Mouse (Mus musculus): ENCODE measurements around the gene Rfx2. TPM values are rescaled to one million over a fixed set of nuclear protein-coding genes. Genes with fewer than 3 reads are reported as not detected.

Rfx2 gene
- polyA plus RNA-seq, 1 experiment from 2014 or later: 3.6 TPM

GRCm38 (mm10) chr17:56872512-56872911, 41.7 kb upstream of the Rfx2 start:
- no peak for ATAC-seq
- TF ChIP-seq CTCF (IDR thresholded peaks at IDR 0.05; ENCODE audit: low read depth) (no peak), EP300 (IDR thresholded peaks at IDR 0.05; ENCODE audit: low read depth) (no peak)
- WGBS (ENCODE audit: insufficient replicate concordance): 69% methylated on average over 7 of the region's 7 CpGs
- no peaks in the 10 kb centered on the region for H3K27me3 ChIP-seq (ENCODE audit: insufficient read depth, low read length)
- H3K4me1 ChIP-seq (ENCODE audit: insufficient read depth): no peaks in the 10 kb centered on the region
- no peaks in the 10 kb centered on the region for H3K36me3 ChIP-seq (replicated peaks; ENCODE audit: insufficient read depth, low read length)
- no peak for DNase-seq
- no peak overlapping the region for H3K4me3 ChIP-seq (ENCODE audit: low read depth, low read length)
- H3K27ac ChIP-seq (ENCODE audit: low read depth): no peak overlapping the region
- no peak overlapping the region for H3K4me2 ChIP-seq (ENCODE audit: low read depth, low read length)
- H3K9ac ChIP-seq (replicated peaks): no peak overlapping the region
- no peaks in the 10 kb centered on the region for H3K9me3 ChIP-seq (ENCODE audit: low read length)

- no peak for ATAC-seq
- no peaks in the 10 kb centered on the region for H3K36me3 ChIP-seq (replicated peaks; ENCODE audit: insufficient read depth, low read length)
- TF ChIP-seq CTCF (IDR thresholded peaks at IDR 0.05; ENCODE audit: low read depth) (no peak), EP300 (IDR thresholded peaks at IDR 0.05; ENCODE audit: low read depth) (no peak)
- no peak overlapping the region for H3K4me3 ChIP-seq (ENCODE audit: low read depth, low read length)
- no peak overlapping the region for H3K4me2 ChIP-seq (ENCODE audit: low read depth, low read length)
- H3K4me1 ChIP-seq (ENCODE audit: insufficient read depth): no peaks in the 10 kb centered on the region
- 80% methylated on average over 8 of the region's 8 CpGs for WGBS (ENCODE audit: insufficient replicate concordance)
- no peak for DNase-seq
- H3K27me3 ChIP-seq (ENCODE audit: insufficient read depth, low read length): no peaks in the 10 kb centered on the region
- no peak overlapping the region for H3K27ac ChIP-seq (ENCODE audit: low read depth)
- H3K9ac ChIP-seq (replicated peaks): no peak overlapping the region
- 0 out of 2 replicates have a peak, but pooled peaks cover 4% of the 10 kb centered on the region for H3K9me3 ChIP-seq (ENCODE audit: low read length)
These were observed 41.0 kb upstream of the Rfx2 start for GRCm38 (mm10) chr17:56871767-56872166.

- TF ChIP-seq CTCF (IDR thresholded peaks at IDR 0.05; ENCODE audit: low read depth) (no peak), EP300 (IDR thresholded peaks at IDR 0.05; ENCODE audit: low read depth) (no peak)
- 66% methylated on average over 15 of the region's 15 CpGs for WGBS (ENCODE audit: insufficient replicate concordance)
- Histone ChIP-seq H3K36me3 (replicated peaks; ENCODE audit: insufficient read depth, low read length) (no peaks in the 10 kb centered on the region), H3K9me3 (ENCODE audit: low read length) (0 out of 2 replicates have a peak, but pooled peaks cover 4% of the 10 kb centered on the region), H3K9ac (replicated peaks) (no peak overlapping the region), H3K27ac (ENCODE audit: low read depth) (no peak overlapping the region), H3K4me3 (ENCODE audit: low read depth, low read length) (no peak overlapping the region), H3K4me1 (ENCODE audit: insufficient read depth) (no peaks in the 10 kb centered on the region), H3K27me3 (ENCODE audit: insufficient read depth, low read length) (no peaks in the 10 kb centered on the region), H3K4me2 (ENCODE audit: low read depth, low read length) (no peak overlapping the region)
- no peak for DNase-seq
- ATAC-seq: no peak
These were observed 39.6 kb upstream of the Rfx2 start for GRCm38 (mm10) chr17:56870287-56870953.

- Histone ChIP-seq H3K4me3 (ENCODE audit: low read depth, low read length) (no peak overlapping the region), H3K27me3 (ENCODE audit: insufficient read depth, low read length) (no peaks in the 10 kb centered on the region), H3K4me2 (ENCODE audit: low read depth, low read length) (no peak overlapping the region), H3K9ac (replicated peaks) (no peak overlapping the region), H3K4me1 (ENCODE audit: insufficient read depth) (no peaks in the 10 kb centered on the region), H3K27ac (ENCODE audit: low read depth) (no peak overlapping the region), H3K36me3 (replicated peaks; ENCODE audit: insufficient read depth, low read length) (no peaks in the 10 kb centered on the region), H3K9me3 (ENCODE audit: low read length) (0 out of 2 replicates have a peak, but pooled peaks cover 4% of the 10 kb centered on the region)
- TF ChIP-seq EP300 (IDR thresholded peaks at IDR 0.05; ENCODE audit: low read depth) (no peak), CTCF (IDR thresholded peaks at IDR 0.05; ENCODE audit: low read depth) (no peak)
- no peak for DNase-seq
- WGBS (ENCODE audit: insufficient replicate concordance): 84% methylated on average over 9 of the region's 9 CpGs
- no peak for ATAC-seq
These were observed 38.7 kb upstream of the Rfx2 start for GRCm38 (mm10) chr17:56869481-56869977.

- DNase-seq (no peak), ATAC-seq (no peak)
- 78% methylated on average over 7 of the region's 7 CpGs for WGBS (ENCODE audit: insufficient replicate concordance)
- no peak overlapping the region for H3K4me2 ChIP-seq (ENCODE audit: low read depth, low read length)
- no peak overlapping the region for H3K4me3 ChIP-seq (ENCODE audit: low read depth, low read length)
- H3K36me3 ChIP-seq (replicated peaks; ENCODE audit: insufficient read depth, low read length): no peaks in the 10 kb centered on the region
- no peak overlapping the region for H3K27ac ChIP-seq (ENCODE audit: low read depth)
- 0 out of 2 replicates have a peak, but pooled peaks cover 4% of the 10 kb centered on the region for H3K9me3 ChIP-seq (ENCODE audit: low read length)
- no peaks in the 10 kb centered on the region for H3K27me3 ChIP-seq (ENCODE audit: insufficient read depth, low read length)
- no peak for TF ChIP-seq EP300 (IDR thresholded peaks at IDR 0.05; ENCODE audit: low read depth)
- no peak for TF ChIP-seq CTCF (IDR thresholded peaks at IDR 0.05; ENCODE audit: low read depth)
- no peak overlapping the region for H3K9ac ChIP-seq (replicated peaks)
- no peaks in the 10 kb centered on the region for H3K4me1 ChIP-seq (ENCODE audit: insufficient read depth)
These were observed 35.3 kb upstream of the Rfx2 start for GRCm38 (mm10) chr17:56866071-56866470.

- Histone ChIP-seq H3K4me1 (ENCODE audit: insufficient read depth) (no peaks in the 10 kb centered on the region), H3K9me3 (ENCODE audit: low read length) (no peaks in the 10 kb centered on the region), H3K27me3 (ENCODE audit: insufficient read depth, low read length) (no peaks in the 10 kb centered on the region), H3K27ac (ENCODE audit: low read depth) (no peak overlapping the region), H3K4me3 (ENCODE audit: low read depth, low read length) (no peak overlapping the region), H3K9ac (replicated peaks) (no peak overlapping the region), H3K36me3 (replicated peaks; ENCODE audit: insufficient read depth, low read length) (no peaks in the 10 kb centered on the region), H3K4me2 (ENCODE audit: low read depth, low read length) (no peak overlapping the region)
- DNase-seq (peak; percentile 71), ATAC-seq (peak; percentile 59)
- WGBS (ENCODE audit: insufficient replicate concordance): 27% methylated on average over 3 of the region's 3 CpGs
- TF ChIP-seq CTCF (IDR thresholded peaks at IDR 0.05; ENCODE audit: low read depth): no peak
- no peak for TF ChIP-seq EP300 (IDR thresholded peaks at IDR 0.05; ENCODE audit: low read depth)
These were observed 30.4 kb upstream of the Rfx2 start for GRCm38 (mm10) chr17:56861197-56861596.
